Mouse (Mus musculus) urinary bladder, adult 2 months (tissue): ENCODE data around the gene Stx6. TPM values are rescaled to one million over a fixed set of nuclear protein-coding genes. Genes with fewer than 3 reads are reported as not detected.

Experiments used
- DNase-seq: peaks from one replicate; pipeline ENCODE4 v3.0.0; 2022; ENCODE audit warnings: low spot score
- polyA plus RNA-seq: library from polyadenylated mRNA; depleted of rRNA; stranded (reverse); fragments of >200 nt; gene quantifications from 2 replicates; pipeline ENCODE4 v1.2.3, GENCODE M21; 2012

Gene Stx6
- polyA plus RNA-seq, 1 experiment: 45.9 TPM

DNA sequence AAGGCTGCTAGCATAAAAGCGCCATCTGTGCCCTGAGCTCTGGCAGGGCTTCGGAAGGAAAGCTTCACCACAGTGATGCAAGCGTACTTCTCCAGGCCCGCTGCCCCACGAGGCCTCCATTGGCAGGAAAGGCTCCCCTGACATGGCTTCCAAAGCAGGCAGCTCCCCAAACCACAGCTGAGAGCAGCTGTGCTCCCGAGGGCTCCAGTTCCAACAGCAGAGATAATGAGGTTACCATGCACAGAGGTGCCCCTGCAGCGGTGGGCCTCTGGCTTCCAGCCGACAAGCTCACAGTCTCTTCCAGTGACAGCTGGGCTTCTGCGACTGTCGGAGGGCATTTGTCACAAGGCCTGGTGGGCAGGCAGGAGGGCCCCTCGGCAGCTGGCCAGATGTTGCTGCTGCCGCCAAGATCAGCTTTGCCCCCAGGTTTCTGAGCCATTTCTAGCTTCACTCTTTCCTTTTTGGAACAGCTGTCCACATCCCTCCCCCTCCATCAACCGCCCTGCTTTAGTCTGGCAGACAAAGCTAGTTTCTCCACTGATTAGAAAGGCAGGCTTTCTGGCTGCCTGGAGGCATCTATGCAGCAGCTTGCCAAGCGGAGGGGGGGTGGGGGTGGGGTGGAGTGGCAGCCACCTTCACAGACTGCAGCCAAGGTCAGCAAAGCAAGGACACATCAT is 75.6 kb downstream of the Stx6 start:
- DNase-seq: no peak

DNA sequence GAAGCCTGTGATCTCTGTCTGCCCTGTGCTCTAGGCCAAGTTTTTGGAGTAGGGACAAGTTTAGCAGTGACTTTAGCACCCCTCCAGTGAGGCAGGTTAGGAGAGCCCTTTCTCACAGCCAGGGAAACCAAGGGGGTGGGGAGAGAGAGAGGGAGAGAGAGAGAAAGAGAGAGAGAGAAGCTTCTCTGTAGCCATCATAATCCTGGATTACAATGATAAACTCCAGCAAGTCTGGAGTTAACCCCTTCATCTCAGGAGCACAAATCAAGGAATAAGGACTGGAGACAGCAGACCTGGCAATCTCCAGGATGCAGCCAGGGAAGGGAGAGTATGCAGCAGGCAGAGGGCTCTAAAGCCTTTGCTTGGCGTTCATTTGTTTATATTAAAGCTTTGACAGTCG is 77.1 kb downstream of the Stx6 start:
- no peak for DNase-seq

DNA sequence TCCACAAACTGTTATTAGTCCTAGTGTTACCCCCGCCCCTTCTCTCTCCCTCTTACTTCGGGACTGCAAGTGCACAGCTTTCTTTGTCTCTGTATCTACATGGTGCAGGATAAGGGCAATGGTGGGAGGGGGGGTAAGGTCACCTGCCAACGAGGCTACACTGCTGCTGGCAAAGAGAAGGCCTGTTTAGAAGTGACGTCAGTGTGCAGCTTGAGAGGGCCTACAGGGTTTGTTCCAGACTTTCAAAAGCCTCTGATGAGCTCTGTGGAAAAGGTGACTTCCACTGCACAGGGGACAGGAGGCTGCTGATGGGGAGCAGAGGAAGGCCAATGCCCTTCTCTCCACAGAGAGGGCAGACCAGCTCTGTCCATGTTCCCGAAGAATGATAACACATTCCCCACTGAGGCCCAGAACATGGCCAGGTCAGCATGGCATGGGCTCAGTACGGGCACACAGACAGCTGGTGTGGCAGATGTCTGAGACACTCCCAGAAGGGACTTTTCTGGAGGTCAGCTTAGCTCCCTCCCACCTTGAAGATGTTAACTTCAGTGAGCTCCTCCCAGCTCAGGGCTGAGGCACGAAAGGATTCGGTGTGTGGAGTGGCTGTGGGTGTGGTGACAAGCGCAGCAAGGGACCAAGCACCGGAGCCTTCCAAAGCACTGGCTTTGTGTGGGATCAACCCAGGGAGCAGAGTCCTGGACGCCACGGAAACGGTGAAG is 78.0 kb downstream of the Stx6 start:
- no peak for DNase-seq

DNA sequence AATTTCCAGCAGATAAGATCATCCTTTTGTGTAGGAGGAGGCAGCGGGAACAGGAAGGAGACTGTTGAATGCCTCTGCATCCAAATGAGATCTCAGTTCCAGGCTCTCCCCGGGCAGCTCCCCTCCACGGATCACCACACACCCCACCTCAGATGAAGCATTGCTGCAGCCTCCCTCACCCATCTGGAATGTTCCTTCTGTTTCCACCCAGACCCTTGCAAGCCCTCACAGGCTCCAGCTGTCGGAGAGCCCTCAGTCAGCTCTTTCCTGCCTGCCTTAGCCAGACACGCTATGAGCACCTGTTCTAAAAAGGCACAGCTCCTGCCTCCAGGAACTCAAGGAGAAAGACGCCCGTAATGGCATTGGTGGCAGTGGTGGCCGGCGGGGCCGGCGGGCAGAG is 78.9 kb downstream of the Stx6 start:
- no peak for DNase-seq

DNA sequence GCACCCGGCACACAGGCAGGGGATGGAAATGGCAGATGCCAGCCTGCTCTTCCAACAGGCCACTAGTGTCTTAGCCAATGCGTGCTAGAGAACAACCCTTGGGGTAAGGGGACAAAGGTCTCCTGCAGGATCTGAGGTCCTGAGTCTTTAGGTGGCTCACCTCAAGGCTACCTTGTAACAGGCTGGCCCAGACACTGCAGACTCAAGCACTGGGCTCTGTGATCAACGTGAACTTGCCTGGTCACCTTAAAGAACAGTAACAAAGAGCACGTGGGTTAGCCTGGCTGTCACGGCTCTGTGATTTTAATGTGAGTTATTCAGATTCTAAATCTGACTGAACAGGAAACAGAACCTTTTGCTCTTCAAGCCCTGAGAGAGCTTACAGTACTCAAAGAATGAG is 79.6 kb downstream of the Stx6 start:
- no peak for DNase-seq

DNA sequence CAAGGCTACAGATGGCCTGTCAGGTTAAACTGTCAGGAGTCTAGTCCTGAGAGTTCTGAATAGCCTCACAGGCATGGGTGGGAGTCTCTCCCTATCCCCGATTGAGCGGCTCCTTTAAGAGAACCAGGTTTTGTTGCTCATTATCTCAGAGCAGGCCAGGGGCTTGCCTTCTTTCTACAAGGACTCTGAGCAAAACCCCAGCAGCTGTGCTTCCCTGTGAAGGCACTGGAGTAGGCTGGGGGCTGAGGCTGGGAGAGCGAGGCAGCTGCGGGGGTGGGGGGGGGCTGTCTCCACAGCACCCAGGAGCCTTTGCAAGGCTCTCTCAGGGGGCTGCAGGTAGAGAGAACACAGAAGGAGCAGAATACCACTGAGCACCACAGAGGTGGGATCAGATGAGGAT is 80.7 kb downstream of the Stx6 start:
- DNase-seq: no peak

DNA sequence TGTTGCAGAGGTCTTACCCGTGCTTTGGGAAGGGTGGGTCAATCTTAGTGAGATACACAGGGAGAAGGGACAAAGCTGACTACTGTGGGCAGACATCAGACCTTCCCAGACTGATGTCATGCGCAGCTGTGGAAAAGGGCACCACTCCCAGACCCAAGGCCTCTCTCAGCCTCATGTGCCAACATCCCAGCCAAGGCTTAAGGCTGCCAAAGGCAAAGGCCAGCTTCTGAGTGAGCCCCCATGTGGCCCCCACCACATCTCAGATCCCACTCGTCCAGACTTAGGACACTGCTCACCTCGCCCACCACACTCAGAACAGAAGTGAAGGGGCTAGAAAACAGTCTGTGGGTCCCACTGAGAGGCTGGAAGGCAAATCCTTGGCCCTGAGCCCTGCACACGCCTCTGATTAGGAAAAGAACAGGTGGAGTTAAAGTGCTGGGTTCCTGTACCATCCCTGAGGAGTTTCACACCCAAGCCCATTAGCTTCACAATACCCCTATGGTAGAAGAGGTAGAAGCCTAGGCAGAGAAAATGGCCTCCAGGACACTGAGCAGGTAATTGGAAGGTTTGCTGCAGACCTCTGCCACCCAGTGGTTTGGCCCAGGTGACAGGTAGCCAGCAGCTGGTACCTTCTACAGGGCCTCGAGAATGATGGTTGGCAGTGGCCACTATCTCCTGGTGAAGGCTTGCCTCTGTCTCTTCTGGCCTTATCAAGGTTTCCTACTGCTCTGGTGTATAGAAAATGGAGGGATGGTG is 81.6 kb downstream of the Stx6 start:
- DNase-seq: no peak

DNA sequence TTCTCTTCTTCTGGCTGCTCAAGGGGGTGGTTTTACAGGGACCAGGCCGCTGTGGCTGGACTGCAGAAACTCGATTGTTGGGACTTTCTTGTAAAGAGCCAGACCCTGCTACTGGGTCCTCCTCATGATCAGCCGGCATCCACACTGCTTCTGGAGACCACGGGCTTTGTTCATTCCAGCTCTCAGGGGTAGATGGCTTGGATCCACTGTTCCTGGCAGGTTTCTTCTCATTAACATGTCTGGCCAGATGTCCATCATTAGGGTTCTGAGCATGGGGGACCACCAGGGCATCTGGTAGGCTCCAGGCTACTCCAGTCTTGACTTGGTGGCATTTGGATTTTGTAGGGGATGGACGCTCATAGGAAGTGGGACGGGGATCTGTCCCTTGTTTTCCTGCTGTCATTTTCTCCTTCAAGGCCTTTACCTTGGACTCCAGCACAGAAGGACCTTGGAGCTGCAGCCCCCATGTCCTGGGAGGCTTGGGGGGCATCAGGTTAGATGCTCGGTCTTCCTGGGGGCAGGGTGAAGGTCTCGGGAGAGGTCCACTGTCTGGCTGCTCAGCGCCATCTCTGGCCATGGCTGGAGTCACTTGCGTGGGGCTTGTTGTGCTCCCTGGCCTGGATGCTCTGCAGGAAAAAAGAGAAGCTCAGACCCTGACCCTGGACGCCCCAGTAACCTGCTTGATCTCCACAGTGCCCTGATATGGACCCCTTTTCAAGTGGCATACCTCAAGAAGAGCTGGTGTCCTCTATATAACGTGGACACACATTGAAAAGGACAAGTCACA is 83.4 kb downstream of the Stx6 start:
- DNase-seq: no peak

DNA sequence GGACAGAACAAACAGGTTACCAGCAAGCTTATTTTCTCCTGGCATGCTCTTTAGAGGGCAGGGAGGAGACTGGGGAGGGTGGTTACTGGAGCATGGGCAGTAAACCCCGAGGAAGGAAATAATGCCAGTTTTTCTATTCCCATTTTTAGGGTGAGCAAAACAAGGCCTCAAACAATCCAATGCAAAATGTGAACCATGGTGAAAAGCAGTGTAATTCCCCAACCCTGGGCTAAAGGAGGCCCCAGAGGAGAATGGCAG is 83.9 kb downstream of the Stx6 start:
- no peak for DNase-seq

DNA sequence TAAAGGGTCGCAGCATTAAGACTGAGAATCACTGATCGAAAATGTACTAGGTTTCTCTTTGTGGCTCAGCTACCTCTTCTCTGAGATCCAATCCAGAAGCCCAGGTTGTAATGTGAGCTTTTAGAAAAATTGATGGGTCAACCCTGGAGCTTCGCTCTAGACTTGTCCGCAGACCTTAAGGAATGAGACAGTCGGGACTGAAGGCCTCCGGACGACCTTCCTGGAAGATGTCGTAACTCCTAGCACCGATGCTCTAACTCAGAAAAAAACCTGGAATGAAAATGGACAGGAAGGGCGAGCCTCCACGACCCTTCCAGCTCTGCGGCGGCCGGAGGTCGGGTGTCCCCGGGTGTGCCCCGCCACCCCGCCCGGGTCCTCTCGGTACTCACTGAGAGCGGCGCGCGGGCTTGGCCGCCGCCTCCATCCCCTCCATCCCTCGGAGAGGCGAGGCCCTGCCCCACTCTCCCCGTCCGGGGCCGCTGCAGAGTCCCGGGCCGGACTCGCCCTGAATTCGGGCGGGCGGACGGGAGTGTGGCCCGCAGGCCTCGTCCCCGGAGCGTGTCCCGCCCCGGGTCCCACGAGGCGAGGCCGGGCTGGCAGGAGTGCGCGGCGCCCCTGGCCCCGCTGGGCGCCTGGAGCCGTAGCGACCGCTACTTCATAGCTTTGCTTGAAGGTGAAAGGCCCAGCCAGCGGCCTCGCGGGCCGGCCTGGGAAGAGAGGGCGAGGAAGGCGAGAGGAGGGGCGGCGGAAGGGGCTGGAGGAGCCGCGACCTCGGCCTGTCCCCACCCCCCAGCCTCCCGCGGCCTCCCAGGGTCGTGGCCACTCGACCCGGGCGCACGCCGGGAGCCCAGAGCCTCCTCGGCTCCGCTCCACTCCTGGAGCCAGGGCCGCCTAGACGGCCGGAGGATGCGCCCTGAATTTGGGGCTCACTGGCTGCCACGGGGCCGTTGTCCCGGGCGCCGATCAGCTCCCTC is 85.6 kb downstream of the Stx6 start, which contains the start of gene BC034090:
Gene BC034090 (minus strand): TSS at position 648 of the 974 bp plus-strand sequence.
- peak; percentile 59 for DNase-seq

DNA sequence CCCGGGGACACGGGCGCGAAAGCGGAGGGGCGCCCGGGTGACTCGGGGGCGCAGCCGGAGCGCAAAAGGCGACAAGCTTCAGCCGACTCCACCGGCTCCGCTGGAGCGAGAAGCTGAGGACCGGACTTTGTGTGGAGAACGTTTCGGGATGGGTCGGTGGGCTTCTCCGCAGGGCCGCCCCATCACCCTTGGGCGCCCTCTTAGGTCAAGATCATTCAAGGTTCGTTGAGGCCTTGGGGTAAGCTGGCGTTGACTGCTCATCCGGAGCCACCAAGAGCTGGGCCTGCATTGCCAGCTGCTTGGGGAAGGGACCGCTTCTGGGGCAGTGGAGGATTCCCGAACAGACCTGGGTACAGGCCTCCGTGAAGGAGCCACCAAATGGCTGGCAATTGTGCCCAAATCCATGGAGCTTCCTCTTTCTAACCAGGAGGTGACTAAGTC is 86.3 kb downstream of the Stx6 start:
- no peak for DNase-seq

DNA sequence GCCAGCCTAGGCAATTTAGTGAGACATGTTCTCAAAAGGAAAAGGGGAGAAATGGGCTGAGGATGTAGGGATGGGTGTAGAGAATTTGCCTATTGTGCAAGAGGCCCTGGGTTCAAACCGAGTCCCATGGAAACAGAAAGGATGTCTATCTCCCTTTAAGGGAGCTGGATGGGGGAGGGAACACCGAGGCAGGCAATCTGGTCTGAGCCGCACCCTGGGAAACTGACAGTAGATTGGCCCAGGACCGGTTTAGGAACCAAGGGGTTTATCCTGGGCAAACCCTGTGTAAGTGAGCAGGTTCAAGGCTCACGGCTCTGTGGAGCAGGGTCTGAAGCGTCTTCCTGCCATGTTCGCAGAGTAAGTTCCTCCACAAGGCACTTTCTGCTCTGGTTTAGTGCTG is 87.0 kb downstream of the Stx6 start:
- DNase-seq: peak; percentile 13

DNA sequence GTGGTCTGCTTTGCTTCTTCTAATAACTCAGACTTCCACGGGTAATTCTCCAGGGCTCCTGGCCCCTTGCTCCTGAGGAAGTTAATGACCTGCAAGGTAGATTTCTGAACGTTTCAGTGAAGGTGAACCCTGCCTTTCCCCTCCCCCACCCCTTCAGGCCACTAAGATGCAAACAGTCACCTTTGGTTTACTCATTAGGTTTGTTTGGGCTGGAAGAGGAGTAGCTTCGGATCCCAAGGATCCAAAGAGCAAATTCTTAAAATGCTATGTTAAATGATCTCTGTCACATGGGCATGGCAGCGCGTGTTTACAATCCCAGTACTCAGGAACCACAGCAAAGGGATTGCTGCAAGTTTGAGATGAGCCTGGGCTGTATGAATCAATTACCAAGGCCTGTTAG is 88.9 kb downstream of the Stx6 start:
- peak; percentile 1 for DNase-seq

DNA sequence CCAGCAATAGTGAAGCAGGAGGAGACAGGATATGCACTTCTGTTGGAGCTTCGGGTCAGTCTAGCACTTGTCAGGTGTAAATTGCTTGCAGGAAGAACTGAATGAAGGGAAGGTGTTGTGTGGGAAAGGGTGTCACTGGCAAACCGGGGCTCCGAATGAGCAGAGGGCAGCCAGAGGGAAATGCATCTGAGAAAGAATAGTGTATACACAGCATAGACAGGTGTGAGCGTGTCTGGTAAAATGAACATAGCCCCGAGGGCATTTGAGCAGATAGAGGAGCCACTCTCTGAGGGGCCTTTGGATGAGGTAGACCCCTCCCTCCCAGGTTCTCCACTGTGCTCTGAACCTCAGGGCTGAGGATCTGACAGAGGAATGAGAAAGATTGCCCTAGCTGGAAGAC is 89.5 kb downstream of the Stx6 start:
- DNase-seq: peak; percentile 9

DNA sequence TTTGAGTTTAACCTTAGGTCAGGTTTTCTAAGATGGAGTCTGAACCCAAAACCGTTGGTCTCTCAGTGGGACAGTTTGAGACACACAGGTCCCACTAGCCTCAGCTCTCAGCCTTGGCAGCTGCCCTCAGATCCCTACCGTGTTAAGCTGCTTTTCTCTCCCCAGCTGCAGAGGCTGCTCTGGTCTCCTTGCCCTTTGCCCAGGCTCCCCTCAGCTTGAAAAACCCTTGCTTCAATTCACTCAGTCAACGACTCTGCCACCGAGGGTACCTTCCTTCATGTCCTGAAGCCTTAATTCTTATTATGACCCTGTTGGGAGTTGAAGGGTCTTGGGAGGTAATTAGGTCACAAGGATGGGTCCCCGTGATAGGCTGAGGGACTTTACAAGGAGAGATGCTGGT is 91.4 kb downstream of the Stx6 start:
- DNase-seq: peak; percentile 1

DNA sequence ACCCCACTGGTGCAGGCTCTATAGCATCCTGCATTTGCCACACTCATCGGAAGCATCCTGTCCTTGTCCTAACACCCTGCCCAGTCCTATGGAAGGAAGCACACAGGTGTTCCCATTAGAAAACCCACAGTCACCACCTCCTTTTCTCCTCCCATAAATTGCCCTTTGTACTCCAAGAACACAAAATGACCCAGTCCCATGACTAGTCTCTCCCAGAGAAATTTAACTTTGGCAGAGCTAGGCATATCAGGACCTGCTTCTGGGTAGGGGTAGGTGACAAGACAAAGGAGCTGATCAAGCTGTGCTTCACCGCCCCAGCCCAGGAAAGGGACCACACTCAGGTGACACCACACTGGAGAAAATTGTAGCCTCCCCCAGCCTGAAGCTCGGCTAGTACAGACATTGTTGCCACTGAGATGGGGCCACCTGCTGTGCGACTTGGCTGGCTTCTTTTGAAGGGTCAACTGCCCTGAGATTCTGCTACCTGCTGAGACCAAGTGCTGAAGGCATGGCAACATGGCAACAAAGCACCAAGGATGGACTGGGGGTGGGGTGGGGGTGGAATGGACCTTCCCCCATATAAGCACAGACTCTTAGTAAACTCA is 92.1 kb downstream of the Stx6 start:
- peak; percentile 4 for DNase-seq

DNA sequence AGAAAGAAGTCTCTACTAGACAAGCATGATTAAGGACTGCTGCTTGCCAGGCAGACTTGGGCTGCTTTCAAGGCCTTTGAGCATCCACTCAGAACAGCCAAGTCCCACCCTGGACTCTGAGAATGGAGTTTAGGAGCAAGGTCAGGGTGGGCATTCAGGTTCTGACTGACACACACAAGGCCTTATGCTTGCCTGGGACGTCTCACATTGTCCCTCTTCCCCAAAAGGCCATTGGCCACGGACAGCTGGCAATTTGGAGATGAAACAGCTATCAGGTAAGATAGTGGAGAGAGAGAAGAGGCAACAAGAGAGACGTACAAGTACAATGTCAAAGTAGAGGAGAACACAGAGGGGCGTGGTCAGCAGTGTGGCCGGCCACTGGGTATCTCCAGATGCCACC is 93.1 kb downstream of the Stx6 start:
- peak; percentile 11 for DNase-seq

DNA sequence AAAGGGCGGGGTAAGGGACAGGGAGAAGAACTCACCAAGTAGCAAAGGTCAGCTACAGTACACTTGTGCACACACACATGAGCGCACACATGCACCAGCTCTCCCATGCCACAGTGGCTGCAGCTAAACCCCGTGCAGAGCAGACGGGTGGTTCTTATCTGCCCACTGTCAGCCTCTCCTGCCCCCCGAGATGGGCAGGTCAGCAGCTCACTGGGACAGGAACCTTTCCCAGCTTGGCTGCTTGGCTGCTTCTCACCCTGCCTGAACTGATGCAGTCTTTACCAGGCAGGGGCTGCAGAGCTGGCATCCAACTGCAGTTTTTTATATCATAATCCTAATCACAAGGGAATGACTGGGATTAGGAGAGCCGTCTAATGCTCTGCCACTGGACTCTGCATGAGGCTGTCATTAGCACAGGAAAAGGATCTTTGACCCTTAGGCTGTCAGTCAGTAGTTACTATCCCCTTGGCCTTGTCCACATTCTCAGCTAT is 94.2 kb downstream of the Stx6 start:
- peak; percentile 7 for DNase-seq

DNA sequence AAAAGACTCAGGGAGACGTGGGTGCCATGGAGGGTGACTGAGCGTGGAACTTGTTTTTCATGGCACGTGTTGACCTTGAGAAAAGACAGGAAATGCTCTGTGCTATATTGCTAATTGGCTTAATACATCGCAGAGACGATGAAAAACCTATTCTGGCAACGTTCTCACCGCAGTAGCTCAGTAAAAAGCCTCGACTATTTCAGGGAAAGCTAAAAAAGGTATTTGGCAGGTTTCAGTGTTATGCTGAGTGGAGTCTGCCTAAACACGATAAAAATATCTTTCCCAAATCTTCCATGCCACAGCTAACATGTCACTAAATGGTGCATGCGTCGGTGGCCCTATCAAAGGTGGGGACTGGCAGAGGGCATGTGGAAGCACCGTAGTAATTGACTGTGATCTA is 94.6 kb downstream of the Stx6 start:
- peak; percentile 4 for DNase-seq

DNA sequence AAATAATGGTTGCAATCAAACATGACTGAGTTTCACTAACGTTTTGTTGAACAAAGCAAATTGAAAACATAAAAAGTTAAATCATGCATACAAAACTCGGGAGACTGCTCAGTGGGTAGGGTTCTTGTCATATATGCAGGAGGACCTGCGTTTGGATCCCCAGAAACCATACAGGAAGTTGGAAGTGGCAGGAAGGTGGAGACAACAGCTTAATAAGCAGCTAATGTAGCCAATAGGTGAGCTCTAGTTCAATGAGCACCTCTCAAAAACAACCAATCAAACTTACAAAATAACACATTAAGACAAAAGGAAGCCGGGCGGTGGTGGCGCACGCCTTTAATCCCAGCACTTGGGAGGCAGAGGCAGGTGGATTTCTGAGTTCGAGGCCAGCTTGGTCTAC is 95.8 kb downstream of the Stx6 start:
- no peak for DNase-seq
